Mouse (Mus musculus): Measurements from ENCODE around the gene Fggy. TPM values are rescaled to one million over a fixed set of nuclear protein-coding genes. Genes with fewer than 3 reads are reported as not detected.
A peak's percentile ranks its signal among the peaks of the same experiment; 100 is the strongest.

Gene Fggy
- total RNA-seq, 4 experiments from 2014 or later = 8.5 to 16.5 (median 12.4) TPM

DNA sequence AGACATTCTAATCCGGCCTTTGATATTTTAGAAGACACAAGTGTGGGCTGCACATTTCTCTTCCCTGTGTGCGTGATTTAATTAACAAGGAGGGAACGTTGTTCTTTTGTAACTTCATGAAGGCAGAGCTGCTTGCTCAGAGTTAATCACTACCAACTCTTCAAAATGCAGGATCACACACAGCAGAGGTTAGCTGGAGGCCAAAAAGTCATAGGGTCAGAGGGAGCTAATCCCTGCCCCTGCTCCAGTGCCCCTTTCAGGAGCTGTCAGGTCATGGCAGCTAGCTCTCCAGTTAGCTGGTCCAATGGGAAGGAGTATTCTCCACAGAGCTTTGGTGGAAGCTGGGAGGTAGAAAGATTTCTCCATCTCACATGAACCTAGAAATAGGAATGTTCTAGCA, 215.4 kb downstream of the Fggy start:
- no peak for DNase-seq (ENCODE audit: low spot score in 2 of 2)

DNA sequence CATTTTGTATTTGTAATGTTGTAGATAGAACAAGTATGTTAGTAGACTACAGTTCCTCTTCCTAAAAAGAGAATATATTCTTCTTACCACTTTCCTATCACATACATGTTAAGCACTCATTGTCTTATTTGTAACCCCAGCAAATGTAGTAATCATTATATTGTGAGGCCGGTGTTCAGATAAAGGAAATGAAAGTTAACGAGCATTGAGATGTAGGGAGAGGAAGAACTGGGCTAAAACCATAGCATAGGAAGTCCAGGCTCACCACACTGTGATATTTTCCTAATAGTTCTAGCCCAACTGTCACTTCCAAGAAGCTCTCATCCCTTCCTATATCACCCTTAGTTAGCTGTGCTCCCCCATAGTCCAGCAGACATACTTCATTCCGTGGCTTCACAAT, 218.3 kb downstream of the Fggy start:
- no peak for DNase-seq (ENCODE audit: low spot score in 2 of 2)

DNA sequence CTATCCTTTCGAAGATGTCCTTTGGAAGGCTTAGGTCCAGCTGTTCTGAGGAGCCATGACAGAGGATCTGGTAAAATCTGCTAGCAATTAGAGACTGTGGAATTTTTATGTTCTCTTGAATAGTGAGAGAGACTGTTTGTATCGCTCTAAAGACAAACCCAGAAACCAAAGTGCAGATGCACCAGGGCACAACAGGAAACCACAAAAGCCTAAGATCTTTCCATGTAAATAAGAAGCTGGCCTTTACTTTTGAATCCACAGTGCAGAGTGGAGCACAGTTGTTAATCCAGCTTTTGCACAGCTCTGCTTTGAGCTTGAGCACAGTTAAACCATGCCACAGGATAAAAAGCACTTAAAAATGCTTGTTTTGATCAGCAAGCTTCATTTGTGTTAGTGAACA, 220.5 kb downstream of the Fggy start:
- DNase-seq (ENCODE audit: low spot score in 2 of 2) = no peak

DNA sequence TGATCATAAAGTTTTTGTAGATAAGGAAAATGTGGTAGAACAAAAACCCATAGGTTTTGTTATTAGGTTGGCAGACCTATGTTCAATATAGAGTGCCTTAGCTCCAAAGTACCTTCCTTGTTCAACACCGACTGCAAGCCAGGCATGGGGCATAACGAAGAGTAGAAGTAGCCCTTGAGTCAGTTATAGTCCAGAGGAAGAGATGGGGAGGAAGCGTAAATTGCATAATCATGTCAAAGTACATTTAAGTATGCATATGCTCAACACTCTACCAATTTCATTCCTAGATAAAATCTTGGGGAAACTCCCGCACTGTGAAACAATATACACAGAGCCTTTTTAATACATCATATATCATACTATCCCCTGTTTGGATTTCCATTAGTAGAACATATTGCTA, 221.2 kb downstream of the Fggy start:
- DNase-seq (ENCODE audit: low spot score in 2 of 2) = no peak

DNA sequence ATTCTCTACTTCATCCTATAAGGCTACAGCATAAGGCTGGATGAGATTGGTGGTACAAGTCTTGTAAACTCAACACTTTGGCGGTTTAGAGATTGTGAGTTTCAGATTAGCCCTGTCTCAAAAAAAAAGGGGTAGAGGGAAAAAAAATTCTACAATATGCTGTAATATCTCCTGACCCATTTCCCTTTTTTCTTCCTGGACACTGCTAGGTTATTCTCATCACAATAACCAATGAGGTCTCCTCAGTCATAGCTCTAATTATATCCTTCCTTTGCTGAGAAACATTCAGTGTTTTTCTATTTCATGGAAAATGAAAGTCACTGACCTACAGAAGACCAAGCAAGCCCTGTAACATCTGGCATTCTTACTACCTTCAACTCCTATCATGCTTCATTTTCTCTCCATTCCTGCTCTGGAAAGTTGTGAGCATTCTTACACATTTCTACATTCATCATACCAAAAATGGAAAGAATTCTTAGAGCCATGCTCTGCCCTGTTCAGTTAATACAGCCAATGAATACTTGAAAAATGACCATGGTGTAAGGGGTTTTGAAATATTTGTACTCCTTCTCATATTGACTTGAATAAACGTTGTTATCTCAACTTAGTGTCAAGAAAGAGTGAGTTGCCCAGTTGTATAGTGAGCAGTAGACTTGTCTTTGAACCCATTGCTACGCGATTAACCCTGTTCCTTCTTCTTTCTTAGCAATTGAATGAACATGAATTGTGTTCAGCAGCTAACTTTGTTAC, 227.0 kb downstream of the Fggy start:
- no peak for DNase-seq (ENCODE audit: low spot score in 2 of 2)

DNA sequence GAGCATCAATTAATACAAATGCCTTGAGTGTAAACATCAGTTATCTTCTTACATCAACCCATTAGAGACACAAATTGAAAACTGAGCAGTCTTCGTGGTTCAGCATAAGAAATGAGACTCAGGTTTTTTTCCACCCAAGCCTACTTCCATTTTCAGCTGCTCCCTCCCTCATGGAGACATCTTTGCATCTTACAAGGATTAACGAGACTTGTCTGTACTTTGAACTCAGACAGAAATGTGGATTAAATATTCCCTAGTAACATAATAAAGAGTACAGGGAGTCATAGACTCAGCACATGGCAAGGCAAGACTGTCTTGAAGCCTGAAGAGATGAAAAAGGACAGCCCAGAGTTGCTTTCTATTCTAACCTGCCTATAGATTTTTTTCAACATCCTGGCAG, 230.3 kb downstream of the Fggy start:
- DNase-seq (ENCODE audit: low spot score in 2 of 2) = no peak

DNA sequence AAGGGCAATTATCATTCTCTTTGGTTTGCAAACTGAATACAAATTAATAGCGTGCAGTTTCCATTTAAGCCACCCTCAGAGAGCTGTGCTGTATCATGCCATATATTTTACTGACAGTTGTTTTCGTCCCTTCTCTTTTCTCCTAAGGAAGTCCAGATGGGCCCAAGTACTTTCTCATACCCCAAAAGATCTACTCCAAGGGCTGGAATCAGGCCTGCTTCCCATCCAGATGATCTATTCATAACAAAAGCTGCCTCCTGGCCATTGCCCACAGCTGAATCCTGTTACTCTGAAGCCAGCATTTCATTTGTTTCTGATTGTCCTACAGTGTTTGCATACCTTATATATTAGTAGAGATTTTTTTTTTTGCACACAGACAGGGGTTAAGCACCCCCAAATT, 231.6 kb downstream of the Fggy start:
- no peak for DNase-seq (ENCODE audit: low spot score in 2 of 2)

DNA sequence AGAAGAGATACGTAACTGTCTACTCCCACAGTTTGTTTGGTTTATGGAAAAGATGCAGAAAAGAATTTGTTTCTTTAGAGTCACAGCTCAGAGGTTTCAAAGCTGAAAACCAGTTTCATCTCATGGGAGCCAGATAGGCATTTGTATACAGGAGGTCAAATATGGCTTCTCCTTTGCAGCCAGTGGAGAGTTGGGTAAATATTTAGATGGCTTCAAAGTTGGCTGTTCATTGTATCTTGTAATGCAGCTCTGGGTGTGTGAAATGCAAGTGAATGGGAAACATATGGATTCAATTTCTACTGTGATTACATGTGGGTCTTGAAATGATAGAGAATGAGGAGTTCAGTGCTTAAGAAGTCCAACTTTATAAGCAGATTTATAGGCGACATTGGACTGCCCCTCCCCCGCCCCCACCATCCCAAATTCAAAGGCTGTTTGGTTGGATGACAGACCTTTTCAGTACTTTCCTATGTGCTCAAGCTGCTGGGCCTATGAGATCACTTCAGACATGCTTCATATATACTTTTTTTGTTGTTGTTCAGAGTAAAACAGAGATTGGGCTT, 234.7 kb downstream of the Fggy start:
- DNase-seq (ENCODE audit: low spot score in 2 of 2) = no peak

DNA sequence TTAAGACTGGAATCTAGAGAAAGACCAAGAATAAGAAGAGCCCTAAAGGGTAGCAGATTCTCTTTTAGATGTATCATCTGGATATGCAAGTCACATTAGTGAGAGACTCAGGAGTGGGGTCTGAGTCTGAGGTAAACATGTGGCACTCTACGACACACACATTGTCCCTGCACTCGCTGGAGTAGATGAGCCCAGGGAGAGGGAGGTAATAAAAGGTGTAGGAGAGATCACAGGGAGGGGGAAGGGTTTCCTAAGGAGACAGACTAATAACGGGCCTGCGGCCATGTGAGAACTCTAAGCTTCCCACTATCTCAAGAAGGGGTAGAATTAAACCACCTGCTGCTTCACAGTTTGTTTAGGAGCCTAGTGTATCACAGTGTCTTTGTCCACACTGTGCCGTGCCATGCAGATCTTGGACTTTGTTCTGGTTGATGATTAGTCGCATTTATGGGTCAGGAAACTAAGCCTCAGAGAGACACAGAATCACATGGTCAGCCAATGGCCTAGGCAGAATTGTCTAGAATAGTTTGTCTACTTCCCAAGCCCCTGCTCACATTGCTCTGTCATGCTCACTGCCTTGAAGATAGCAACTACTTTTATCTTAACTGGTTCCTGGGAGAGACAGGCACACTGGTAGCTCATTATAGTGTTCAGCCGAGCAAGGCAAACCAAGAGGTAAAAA, 236.5 kb downstream of the Fggy start:
- no peak for DNase-seq (ENCODE audit: low spot score in 2 of 2)

DNA sequence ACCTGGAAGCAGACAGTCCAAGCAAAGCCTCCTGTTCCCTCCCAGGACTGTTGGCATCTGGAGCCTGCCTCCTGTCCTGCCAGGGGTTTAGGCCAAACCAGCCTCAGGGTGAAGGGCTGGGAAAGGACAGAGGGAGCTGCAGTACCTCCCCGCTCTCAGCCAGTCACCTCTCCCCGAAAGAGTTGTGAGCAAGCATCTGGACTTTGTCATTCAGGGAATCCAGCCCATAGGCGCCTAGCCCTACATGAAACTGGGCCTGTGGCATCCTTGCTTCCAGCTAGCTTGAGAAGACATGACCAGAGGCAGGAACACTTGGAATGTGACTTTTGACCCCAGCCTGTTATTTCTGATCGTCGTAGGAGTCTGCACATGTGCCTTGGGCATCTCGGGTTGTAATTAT, 237.3 kb downstream of the Fggy start:
- DNase-seq (ENCODE audit: low spot score in 2 of 2) = no peak

DNA sequence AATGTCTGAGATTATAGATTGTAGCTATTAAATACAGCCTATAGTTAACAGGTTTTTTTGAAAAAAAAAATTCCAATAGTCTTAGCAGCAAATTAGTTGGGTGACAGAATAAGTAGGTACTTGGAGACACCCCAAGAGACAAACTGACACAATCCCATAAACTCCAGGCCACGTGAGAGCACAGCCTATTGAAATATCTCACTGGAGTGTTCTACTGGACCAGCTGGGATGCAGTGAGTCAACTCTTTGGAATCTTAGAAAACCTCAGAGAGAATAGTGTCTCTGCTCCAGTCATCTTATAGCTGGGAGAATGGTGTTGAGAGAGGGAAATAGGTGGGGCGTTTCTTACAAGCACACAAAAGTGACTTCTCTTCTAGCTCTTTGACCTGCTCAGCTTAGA, 238.0 kb downstream of the Fggy start:
- no peak for DNase-seq (ENCODE audit: low spot score in 2 of 2)

DNA sequence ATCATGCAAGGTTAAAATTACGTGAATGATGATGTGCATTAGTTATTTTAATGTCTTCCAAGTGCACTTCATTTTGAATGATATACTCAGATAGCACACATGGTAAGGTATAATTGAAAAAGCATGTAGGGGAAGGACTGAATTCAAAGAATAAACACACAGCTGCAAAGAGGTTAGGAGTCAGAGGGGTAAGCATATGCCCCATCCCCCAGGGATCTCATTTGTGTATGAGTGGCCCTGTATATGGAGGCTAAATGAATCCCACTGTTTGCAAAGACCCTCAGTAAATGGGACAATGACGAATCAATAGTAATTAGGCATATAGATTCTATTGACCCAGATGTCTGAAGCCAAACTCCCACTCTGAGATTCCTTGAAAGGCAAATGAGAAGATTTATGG, 262.3 kb downstream of the Fggy start:
- no peak for DNase-seq (ENCODE audit: low spot score in 2 of 2)

DNA sequence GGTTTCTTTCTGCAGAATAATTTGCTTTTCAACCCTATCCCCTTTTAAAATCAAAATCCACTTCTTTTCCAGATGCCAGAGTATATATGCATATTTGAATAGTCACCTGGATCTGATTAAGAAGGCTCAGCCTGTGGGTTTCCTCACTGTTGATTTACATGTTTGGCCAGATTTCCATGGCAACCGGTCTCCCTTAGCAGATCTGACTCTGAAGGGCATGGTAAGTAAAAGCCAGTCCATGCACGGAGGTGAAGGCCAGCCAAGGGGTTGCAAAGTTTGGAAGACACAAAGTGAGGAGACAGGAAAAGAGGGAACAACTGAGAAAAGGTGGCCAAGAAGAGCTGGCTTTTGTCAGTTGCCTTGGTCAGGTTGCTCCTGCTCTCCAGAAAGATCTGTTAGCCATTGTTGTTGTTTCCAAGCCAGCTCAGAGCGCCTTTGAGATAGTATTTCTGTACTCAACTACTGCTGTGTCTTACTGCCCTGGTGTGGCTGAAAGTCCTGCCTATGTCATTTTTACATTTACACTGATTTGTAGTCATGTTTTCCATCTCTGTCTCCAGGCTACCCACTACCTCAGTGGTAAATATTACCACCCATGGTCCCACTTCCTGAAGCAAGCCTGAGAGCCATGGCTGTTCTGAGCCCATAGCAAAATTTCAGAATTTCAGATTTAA, 264.7 kb downstream of the Fggy start:
- DNase-seq (ENCODE audit: low spot score in 2 of 2) = peak in 1 of 2 experiments; percentile 6

DNA sequence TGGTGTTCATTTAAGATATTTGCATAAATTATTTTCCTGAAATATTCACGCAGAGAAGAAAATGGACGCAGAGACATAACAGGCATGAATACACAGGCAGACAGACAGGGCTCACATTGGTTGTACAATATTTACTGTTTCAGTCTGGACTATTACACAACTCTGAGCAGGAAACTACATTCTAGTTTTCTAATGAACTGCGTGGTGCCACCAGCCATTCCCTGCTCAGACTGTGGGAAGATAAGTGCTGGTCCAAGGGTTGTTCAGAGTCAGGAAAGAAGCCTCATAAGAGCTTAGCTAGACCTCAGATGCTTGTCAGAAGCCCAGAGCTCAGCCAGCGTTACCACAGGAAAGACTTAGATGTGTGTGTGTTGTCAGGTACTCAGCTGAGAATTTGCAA, 270.9 kb downstream of the Fggy start:
- no peak for DNase-seq (ENCODE audit: low spot score in 2 of 2)

DNA sequence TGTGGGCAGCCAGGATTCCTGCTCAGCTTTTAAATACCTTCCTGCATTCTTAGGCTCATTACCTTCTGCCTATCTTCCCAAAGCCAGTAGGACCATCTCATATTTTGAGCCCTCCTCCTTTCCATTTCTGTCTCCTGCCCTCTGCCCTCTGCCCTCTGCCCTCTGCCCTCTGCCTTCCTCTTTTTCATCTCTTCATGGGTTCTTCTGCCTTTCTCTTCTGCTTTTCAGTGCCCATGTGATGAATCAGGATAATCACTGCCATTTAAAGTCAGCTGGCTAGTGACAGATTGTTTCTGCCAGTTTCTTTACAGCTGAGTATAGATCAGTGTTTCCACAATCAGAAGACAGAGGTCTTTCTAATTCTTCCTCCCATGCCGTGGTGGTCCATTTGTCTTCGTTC, 273.0 kb downstream of the Fggy start:
- DNase-seq (ENCODE audit: low spot score in 2 of 2) = no peak

DNA sequence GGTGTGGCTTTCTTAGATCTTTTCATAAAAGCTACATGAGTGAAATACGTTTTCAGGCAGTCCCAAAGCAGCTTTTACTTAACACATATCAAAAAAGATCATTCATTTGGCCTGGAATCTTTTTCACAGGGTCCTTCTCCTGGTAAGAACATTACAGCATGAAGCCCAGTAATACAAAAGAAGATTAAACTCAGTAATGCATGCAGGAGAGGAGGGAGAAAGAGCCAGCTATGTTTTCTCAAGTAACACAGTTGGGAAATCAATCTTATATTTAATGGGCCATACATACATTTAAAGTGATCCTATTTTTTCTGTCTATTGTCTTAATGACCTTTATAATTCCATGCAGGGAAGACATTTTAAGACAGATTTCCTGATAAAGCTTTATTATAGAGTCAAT, 282.6 kb downstream of the Fggy start:
- DNase-seq (ENCODE audit: low spot score in 2 of 2) = no peak

DNA sequence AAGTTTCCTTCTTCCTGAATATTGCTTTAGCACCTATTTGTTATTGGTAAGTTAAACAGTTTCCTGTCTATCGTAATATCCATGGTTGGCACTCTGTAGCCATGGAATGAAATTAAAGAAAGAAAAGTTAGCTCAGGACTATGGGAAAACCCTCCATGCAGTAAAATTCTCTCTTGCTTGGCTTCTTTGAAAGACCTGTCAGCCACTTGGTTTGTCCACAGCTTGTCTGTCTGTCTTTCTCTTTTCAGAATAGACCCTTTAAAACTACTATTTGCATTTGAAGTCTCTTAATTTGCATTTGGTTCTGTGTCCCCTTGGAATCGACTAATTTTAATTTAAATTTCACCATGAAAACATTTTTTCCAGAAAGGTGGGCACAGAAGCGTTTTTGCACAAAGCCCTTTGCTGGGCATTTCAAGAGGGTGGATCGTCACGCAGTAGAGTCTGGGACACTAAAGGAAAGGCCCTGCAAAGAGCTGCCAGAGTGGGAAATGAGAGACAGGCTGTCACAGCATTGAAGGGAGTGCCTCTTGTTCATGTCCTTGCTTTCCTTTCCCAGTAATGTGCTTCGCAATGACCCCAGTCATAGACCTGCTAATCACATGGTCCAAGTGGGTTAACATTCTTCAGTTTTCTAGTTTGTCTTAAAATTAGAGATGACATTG, 283.2 kb downstream of the Fggy start:
- no peak for DNase-seq (ENCODE audit: low spot score in 2 of 2)

DNA sequence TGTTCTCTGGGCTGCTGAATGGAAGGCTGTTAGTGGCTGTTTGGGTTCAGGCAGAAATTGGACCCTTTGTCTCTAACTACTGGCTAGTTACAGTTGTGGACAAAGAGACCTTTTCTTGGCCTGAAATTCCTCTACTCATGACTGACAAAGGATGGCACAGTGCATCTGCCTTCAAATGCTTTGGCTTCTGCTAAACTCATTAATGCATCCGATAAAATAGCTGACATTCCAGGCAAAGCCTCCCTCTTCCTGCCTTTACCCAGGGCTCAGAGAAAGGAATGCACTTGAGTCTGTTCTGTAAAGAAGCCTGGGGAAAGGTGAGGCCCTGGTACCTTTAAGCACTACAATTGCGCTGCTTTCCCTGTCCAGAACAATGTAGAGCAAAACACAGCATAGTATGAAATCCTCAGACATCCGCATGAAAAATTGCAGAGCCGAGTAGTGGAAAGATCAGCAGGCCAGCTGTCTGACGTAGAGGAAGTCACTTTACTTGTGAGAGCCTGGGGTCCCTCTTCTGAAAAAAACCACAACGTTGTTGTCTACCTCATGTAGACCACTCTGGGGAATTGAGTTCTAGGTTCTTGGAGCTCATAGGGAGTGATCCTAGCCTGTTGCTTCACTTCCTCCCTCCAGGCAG, 288.8 kb downstream of the Fggy start:
- DNase-seq (ENCODE audit: low spot score in 2 of 2) = no peak

DNA sequence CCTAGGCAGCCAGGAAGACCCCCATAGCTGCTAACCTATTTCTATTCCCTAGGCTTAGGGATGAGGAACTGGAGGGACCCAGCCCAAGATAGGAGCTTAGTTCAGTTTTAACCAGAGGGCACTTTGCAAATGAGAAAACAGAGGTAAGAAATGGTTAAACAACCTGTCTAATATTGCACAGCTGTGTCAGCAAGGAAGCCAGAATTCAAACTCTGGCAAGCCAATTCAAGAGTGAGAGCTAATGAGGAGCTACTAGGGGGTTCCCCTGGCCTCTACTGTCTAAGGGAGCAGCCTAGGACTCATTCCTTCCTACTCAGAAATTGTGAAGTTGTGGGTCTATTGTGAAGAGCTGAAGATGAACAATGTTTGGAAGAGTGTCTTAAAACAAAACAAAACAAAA, 289.9 kb downstream of the Fggy start:
- no peak for DNase-seq (ENCODE audit: low spot score in 2 of 2)

DNA sequence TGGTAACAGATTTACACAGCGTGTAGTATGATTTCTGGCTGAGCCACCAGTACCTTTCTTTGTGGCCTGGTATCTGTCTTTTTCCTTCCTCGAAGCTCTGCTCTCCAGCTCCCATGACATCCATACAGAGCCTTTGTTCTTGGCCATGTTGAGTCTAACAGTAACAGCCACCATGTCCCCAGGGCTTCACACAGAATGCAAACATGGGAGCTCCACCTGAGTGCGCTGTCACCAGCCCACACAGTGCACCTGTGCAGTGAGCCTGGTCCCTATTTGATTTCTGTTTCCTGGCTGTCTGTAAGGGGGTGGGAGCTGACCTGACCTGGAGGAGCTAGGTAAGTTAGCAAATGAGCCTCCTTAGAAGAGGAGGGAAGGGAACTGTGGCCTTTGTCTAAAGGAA, 290.4 kb downstream of the Fggy start:
- no peak for DNase-seq (ENCODE audit: low spot score in 2 of 2)

DNA sequence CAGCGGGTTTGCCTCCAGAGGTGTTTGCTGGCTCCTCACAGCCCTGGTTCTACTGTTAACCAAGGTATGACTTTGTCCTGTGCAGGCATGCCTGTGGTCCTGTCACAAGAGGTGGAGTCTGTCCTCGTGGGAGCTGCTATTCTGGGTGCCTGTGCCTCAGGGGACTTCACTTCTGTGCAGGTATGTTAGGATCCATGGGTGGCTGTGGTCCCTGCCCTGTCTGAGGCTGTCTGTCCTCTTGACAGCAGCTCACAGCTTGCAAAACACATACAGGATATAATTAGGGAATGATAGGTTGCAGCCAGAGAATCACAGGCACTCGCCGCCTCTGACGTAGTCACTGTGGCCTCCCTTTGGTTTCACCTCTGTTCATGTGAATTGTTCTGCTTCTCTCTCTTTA, 292.2 kb downstream of the Fggy start:
- DNase-seq (ENCODE audit: low spot score in 2 of 2) = no peak
